Mouse (Mus musculus) limb, embryonic 11.5 days (tissue): ENCODE measurements around the gene Olfr286. TPM values are rescaled to one million over a fixed set of nuclear protein-coding genes. Genes with fewer than 3 reads are reported as not detected.

Experiments used
- ATAC-seq: fragments of 200-750 bp; cut with Nextera tagmentation; 2 replicates; pipeline ENCODE4 v1.8.0; 2017; ENCODE audit warnings: low read depth; ENCODE audit not compliant: insufficient number of reproducible peaks, low FRiP score, low TSS enrichment
- DNase-seq: peaks from one replicate; pipeline ENCODE4 v3.0.0-alpha.2; 2015; ENCODE audit warnings: low spot score
- H3K27ac ChIP-seq: fragments of 300-500 bp; sonication (generic); replicated peaks from 2 replicates; pipeline ENCODE4 v1.5.1; 2014; ENCODE audit warnings: low read depth, mild to moderate bottlenecking, low read length
- H3K27me3 ChIP-seq: fragments of 300-500 bp; sonication (generic); 2 replicates; pipeline ENCODE4 v1.6.1; 2014; ENCODE audit warnings: mild to moderate bottlenecking, low read length, mixed read lengths; ENCODE audit not compliant: control insufficient read depth, insufficient read depth
- H3K36me3 ChIP-seq: fragments of 300-500 bp; sonication (generic); 2 replicates; pipeline ENCODE4 v1.6.1; 2014; ENCODE audit warnings: mild to moderate bottlenecking, low read length, moderate library complexity, mixed read lengths; ENCODE audit not compliant: control insufficient read depth, insufficient read depth
- H3K4me1 ChIP-seq: fragments of 300-500 bp; sonication (generic); 2 replicates; pipeline ENCODE4 v1.6.1; 2014; ENCODE audit warnings: low read length, mixed read lengths; ENCODE audit not compliant: control insufficient read depth, insufficient read depth
- H3K4me2 ChIP-seq: fragments of 300-500 bp; sonication (generic); 2 replicates; pipeline ENCODE4 v1.6.1; 2014; ENCODE audit warnings: low read depth, mild to moderate bottlenecking, moderate library complexity; ENCODE audit not compliant: severe bottlenecking
- H3K4me3 ChIP-seq: fragments of 300-500 bp; sonication (generic); 2 replicates; pipeline ENCODE4 v1.5.1; 2014; ENCODE audit warnings: low read depth, low read length
- H3K9ac ChIP-seq: fragments of 300-500 bp; sonication (generic); 2 replicates; pipeline ENCODE4 v1.6.1; 2014; ENCODE audit warnings: mild to moderate bottlenecking, low read length
- H3K9me3 ChIP-seq: fragments of 300-500 bp; sonication (generic); 2 replicates; pipeline ENCODE4 v1.6.1; 2016; ENCODE audit warnings: low read length; ENCODE audit not compliant: control insufficient read depth
- WGBS: fragments of 180-500 bp; shearing (Covaris S2); extraction: QIAGEN DNeasy Blood & Tissue Kit; methylation state at CpG from one replicate; pipeline ENCODE4 v1.1.7; 2014; 5-methylcytosine and 5-hydroxymethylcytosine counted together
- polyA plus RNA-seq: library from polyadenylated mRNA; unstranded; fragments of >200 nt; fragmentation: Nextera tagmentation; extraction: Ambion mirVana; gene quantifications from 2 replicates; pipeline ENCODE4 v1.2.1, GENCODE M21; 2014

Olfr286 gene
- polyA plus RNA-seq, 1 experiment from 2014 or later, result not detected

- Histone ChIP-seq H3K27me3 (peaks cover 6% of the 10 kb centered on the region; the same call in 1 of the 2 replicates), H3K9ac (no peak overlapping the region), H3K4me2 (no peak overlapping the region), H3K4me3 (no peak overlapping the region), H3K4me1 (no peaks in the 10 kb centered on the region), H3K27ac (no peak overlapping the region), H3K9me3 (no peaks in the 10 kb centered on the region), H3K36me3 (no peaks in the 10 kb centered on the region)
- WGBS, result 83% methylated on average over 3 of the region's 3 CpGs
- ATAC-seq, result no peak
- DNase-seq, result no peak
Measured at GRCm38 (mm10) chr15:98177320-98177719, 56.9 kb downstream of the Olfr286 start.

Other genes starting within 250 kb of the Olfr286 start
- 237 and 243 TPM in 2 replicates for gene Col2a1, start 229.8 kb downstream of the Olfr286 start, polyA plus RNA-seq
- 39.7 and 41.8 TPM in 2 replicates for gene Pfkm, start 141.9 kb downstream of the Olfr286 start, polyA plus RNA-seq
- 50.9 and 57.5 TPM in 2 replicates for gene Senp1, start 140.7 kb downstream of the Olfr286 start, polyA plus RNA-seq
- 47.1 and 47.2 TPM in 2 replicates for gene Asb8, start 68.8 kb downstream of the Olfr286 start, polyA plus RNA-seq
- 0.40 and 0.70 TPM in 2 replicates for gene Ccdc184, start 67.3 kb downstream of the Olfr286 start, polyA plus RNA-seq
- gene Olfr288, start 38.9 kb downstream of the Olfr286 start, polyA plus RNA-seq, result not detected in 2 replicates
- not detected in 2 replicates for gene Gm44579, start 13.5 kb downstream of the Olfr286 start, polyA plus RNA-seq
- not detected in 2 replicates for gene Olfr287, start 13.4 kb downstream of the Olfr286 start, polyA plus RNA-seq
- not detected in 2 replicates for gene H1fnt, start 22.8 kb upstream of the Olfr286 start, polyA plus RNA-seq
- gene Zfp641, start 61.7 kb upstream of the Olfr286 start, polyA plus RNA-seq, result 0.04 and 0.16 TPM in 2 replicates
- not detected in 2 replicates for gene Olfr285, start 82.9 kb upstream of the Olfr286 start, polyA plus RNA-seq
- not detected in 2 replicates for gene Olfr284, start 106.5 kb upstream of the Olfr286 start, polyA plus RNA-seq
- gene Olfr283, start 146.5 kb upstream of the Olfr286 start, polyA plus RNA-seq, result not detected in 2 replicates
- not detected in 2 replicates for gene Olfr282, start 196.8 kb upstream of the Olfr286 start, polyA plus RNA-seq
- gene Olfr281, start 218.1 kb upstream of the Olfr286 start, polyA plus RNA-seq, result not detected in 2 replicates
- gene OR5BS1P, start 235.4 kb upstream of the Olfr286 start, polyA plus RNA-seq, result not detected in 2 replicates
- gene Lalba, start 248.3 kb upstream of the Olfr286 start, polyA plus RNA-seq, result 0.34 TPM in 1 of 2 replicates, not detected in the other